10 mouse cellular contexts compared by ENCODE assay signal in the genomic region with DNA sequence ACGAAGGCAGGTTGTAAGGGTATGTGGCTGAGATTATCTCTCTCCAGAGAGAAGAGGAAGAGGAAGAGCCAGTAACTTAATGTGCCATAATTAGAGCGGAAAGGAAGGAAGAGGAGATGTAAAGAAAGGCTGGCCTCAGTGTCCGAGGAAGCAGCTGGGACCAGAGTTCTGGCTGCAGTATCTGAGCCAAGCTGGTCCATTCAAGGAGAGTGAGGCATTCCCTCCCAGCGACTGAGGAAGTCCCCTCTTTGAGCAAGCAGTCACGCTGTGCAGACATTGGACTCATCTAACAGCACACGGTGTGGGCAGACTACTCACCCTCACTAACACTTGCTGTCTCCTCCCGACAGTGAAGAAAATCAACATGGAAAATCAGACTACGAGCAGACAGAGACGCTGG. TPM values are rescaled to one million over a fixed set of nuclear protein-coding genes. Genes with fewer than 3 reads are reported as not detected.
DNase-seq lines count a peak whose midpoint lies in the region; ATAC-seq and TF ChIP-seq lines count a peak whose summit lies in the region.
"Had no signal": no experiment of that assay in that cellular context is flagged by ENCODE, and none has a peak within 500 bp of the region (broad histone marks: within the 10 kb centered on the region; RNA-seq: fewer than 3 reads in every experiment).

No protein-coding gene starts in this region.

- WGBS in kidney, embryonic 15.5 days = 55% methylated on average over 9 of the region's 9 CpGs
- WGBS in intestine, postnatal 0 days = 17% methylated on average over 9 of the region's 9 CpGs
- 70% methylated on average over 9 of the region's 9 CpGs for WGBS in hindbrain, embryonic 12.5 days

- no peak overlapping the region for H3K4me3 ChIP-seq in kidney, embryonic 15.5 days (replicated peaks)
- H3K4me3 ChIP-seq in intestine, postnatal 0 days (ENCODE audit: low read depth, low read length) = no peak overlapping the region
- H3K4me3 ChIP-seq in hindbrain, embryonic 12.5 days = no peak overlapping the region
- H3K4me3 ChIP-seq: midbrain, embryonic 10.5 days had no signal

- DNase-seq in kidney, adult 8-10 months = no peak
- DNase-seq in 416B (ENCODE audit: low read depth) = peak; percentile 11
- DNase-seq in brain, adult 2 months (ENCODE audit: low read depth, low spot score) = peak; percentile 49
- no peak for DNase-seq in ovary, postnatal 14 days (ENCODE audit: low spot score)
- DNase-seq in thymus, postnatal 36 days = no peak
- DNase-seq: adrenal gland, postnatal 25 days had no signal

- no peaks in the 10 kb centered on the region for H3K9me3 ChIP-seq in kidney, embryonic 15.5 days (replicated peaks)
- no peaks in the 10 kb centered on the region for H3K9me3 ChIP-seq in intestine, postnatal 0 days (ENCODE audit: control insufficient read depth)
- H3K9me3 ChIP-seq in hindbrain, embryonic 12.5 days (replicated peaks) = no peaks in the 10 kb centered on the region
- H3K9me3 ChIP-seq: midbrain, embryonic 10.5 days had no signal

- peaks cover 7% of the 10 kb centered on the region for H3K36me3 ChIP-seq in kidney, embryonic 15.5 days
- no peaks in the 10 kb centered on the region for H3K36me3 ChIP-seq in intestine, postnatal 0 days (ENCODE audit: control insufficient read depth, insufficient read depth)
- H3K36me3 ChIP-seq in hindbrain, embryonic 12.5 days = no peaks in the 10 kb centered on the region
- H3K36me3 ChIP-seq: midbrain, embryonic 10.5 days had no signal

- no peak for ATAC-seq in kidney, embryonic 15.5 days (replicated peaks; ENCODE audit: low FRiP score)
- no peak for ATAC-seq in intestine, postnatal 0 days
- no peak for ATAC-seq in hindbrain, embryonic 12.5 days (ENCODE audit: low FRiP score)

- no peak overlapping the region for H3K9ac ChIP-seq in kidney, embryonic 15.5 days
- no peak overlapping the region for H3K9ac ChIP-seq in intestine, postnatal 0 days (ENCODE audit: low read depth, low read length)
- no peak overlapping the region for H3K9ac ChIP-seq in hindbrain, embryonic 12.5 days

- H3K4me2 ChIP-seq in kidney, embryonic 15.5 days = no peak overlapping the region
- peak overlapping the region; percentile 43 for H3K4me2 ChIP-seq in intestine, postnatal 0 days (replicated peaks; ENCODE audit: low read depth)
- H3K4me2 ChIP-seq in hindbrain, embryonic 12.5 days (replicated peaks) = no peak overlapping the region

- peak overlapping the region; percentile 49 for H3K27ac ChIP-seq in kidney, embryonic 15.5 days
- H3K27ac ChIP-seq in intestine, postnatal 0 days (ENCODE audit: low read depth, low read length) = no peak overlapping the region
- H3K27ac ChIP-seq in hindbrain, embryonic 12.5 days = no peak overlapping the region
- H3K27ac ChIP-seq: midbrain, embryonic 10.5 days had no signal

- H3K27me3 ChIP-seq in kidney, embryonic 15.5 days = no peaks in the 10 kb centered on the region
- no peaks in the 10 kb centered on the region for H3K27me3 ChIP-seq in intestine, postnatal 0 days (replicated peaks; ENCODE audit: control insufficient read depth, insufficient read depth, low read length)
- H3K27me3 ChIP-seq in hindbrain, embryonic 12.5 days = peaks cover 11% of the 10 kb centered on the region

- peaks cover 83% of the 10 kb centered on the region for H3K4me1 ChIP-seq in kidney, embryonic 15.5 days
- peaks cover 24% of the 10 kb centered on the region; the same call in 1 of the 2 replicates for H3K4me1 ChIP-seq in intestine, postnatal 0 days (replicated peaks; ENCODE audit: control insufficient read depth, insufficient read depth, low read length)
- H3K4me1 ChIP-seq in hindbrain, embryonic 12.5 days = peaks cover 17% of the 10 kb centered on the region

- no peak for TF ChIP-seq CTCF in intestine, postnatal 0 days (IDR thresholded peaks at IDR 0.05; ENCODE audit: low read depth)

RNA-seq across cellular contexts. Expression of gene Tns3, which starts 4.5 kb away (rescaled TPM):
- polyA plus RNA-seq in kidney, embryonic 15.5 days (2015; fragmentation: Nextera tagmentation; extraction: Ambion mirVana) = 25.7 and 27.7 TPM in 2 replicates
- 10.5 and 11.4 TPM in 2 replicates for polyA plus RNA-seq in intestine, postnatal 0 days (2015; fragmentation: Nextera tagmentation; extraction: Ambion mirVana)
- 15.9 and 16.8 TPM in 2 replicates for polyA plus RNA-seq in hindbrain, embryonic 12.5 days (2016; fragmentation: Nextera tagmentation; extraction: Ambion mirVana)

Comparison
In these comparisons a context has a peak if more than half of its experiments do, and no peak if none do; other contexts are left out.
1. DNase-seq: peak in 416B (single experiment) and brain, adult 2 months (single experiment); none in kidney, adult 8-10 months (0 of 2), ovary, postnatal 14 days (single experiment) and thymus, postnatal 36 days (0 of 2).